Mouse (Mus musculus): ENCODE data around the gene Mroh3.

DNA sequence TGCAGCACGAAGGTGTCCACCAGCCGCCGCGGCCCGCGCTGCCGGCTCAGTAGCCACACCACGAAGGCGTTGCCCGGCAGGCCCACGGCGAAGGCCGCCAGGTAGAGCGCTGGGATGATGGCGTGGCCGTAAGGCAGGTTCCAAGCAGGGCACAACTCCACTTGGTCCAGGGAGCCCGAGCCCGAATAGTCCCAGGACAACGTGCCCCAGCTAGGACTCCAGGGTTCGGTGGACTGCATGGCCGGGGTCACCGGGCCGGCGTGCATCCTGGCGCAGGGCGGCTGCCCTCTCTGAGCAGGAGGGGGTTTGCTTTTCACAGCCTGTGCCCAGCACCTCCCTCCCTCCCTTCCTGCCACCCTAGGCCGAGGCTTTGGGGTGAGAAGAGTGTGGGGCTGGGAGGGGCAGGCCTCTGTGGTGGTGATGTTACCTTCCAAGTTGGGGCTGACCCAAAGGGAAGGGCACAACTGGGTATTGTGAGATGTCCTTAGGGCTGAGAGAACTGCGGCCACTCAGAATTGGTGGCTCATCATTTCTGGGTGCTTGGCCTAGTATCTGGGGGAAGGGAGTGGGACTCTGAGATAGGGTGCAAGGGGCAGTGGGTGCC is 48.1 kb upstream of the Mroh3 start, which contains the start of gene Gpr25:
- TF ChIP-seq CTCF (IDR thresholded peaks at IDR 0.05; ENCODE audit: control insufficient read depth, insufficient read depth, low read length) (no peak), POLR2A (IDR thresholded peaks at IDR 0.05; ENCODE audit: borderline replicate concordance, control insufficient read depth, low read depth, low read length) (no peak)

Data from bone marrow, adult 2 months (tissue).